Mouse (Mus musculus): ENCODE data around the gene Kbtbd3. TPM values are rescaled to one million over a fixed set of nuclear protein-coding genes. Genes with fewer than 3 reads are reported as not detected.

Kbtbd3 gene
- total RNA-seq, 4 experiments from 2014 or later: 7.5 to 9.7 (median 9.0) TPM

Small RNA genes within 50 kb of the gene (microRNA-seq; reads per million reads assigned to microRNA genes)
- gene Gm22195 (not detected), gene Gm23992 (not detected)

Other genes starting within 250 kb of the Kbtbd3 start
- gene Aasdhppt, start 362 bp upstream of the Kbtbd3 start, total RNA-seq (2022): 10 to 100 TPM; 16.3 to 19.6 (median 19.0) TPM
- gene Msantd4, start 66.7 kb downstream of the Kbtbd3 start, total RNA-seq (2022): 10 to 100 TPM; 39.7 to 49.4 (median 44.3) TPM

All from heart, adult 8-10 months (tissue).